Mouse (Mus musculus) Patski (cell line): ENCODE results near the gene Col6a6. TPM values are rescaled to one million over a fixed set of nuclear protein-coding genes. Genes with fewer than 3 reads are reported as not detected.

Source experiments
- ATAC-seq: fragments of 100-300 bp; one replicate; pipeline ENCODE4 v1.8.0; 2021
- CTCF ChIA-PET: fragments of 350-600 bp; sonication (Branson Sonifier 250); formaldehyde crosslinking; loops from one replicate; lab custom pipeline; 2022; ENCODE audit warnings: inconsistent platforms; lab: Charles Lee
- POLR2A ChIA-PET: fragments of 350-600 bp; sonication (Branson Sonifier 250); formaldehyde crosslinking; loops from one replicate; lab custom pipeline; 2022; ENCODE audit warnings: antibody characterized with exemption, inconsistent platforms; lab: Charles Lee
- DNase-seq: peaks from one replicate; pipeline ENCODE4 v3.0.0-alpha.2; 2011; ENCODE audit warnings: low read depth, low spot score
- H3K27me3 ChIP-seq: fragments of 371-371 bp; one replicate; pipeline ENCODE4 v1.5.1; 2021
- CTCF ChIP-seq: fragments of 100-300 bp; IDR thresholded peaks from one replicate; pipeline ENCODE4 v1.5.1; 2021
- in situ Hi-C: fragments of 300-500 bp; cut with MboI; formaldehyde crosslinking; loops from 3 replicates; pipeline ENCODE4 v1.11.1; 2018; ENCODE audit warnings: low pct_unique_long_range_greater_than_20kb, mixed read lengths
- polyA plus RNA-seq: library from polyadenylated mRNA; unstranded; gene quantifications from one replicate; pipeline ENCODE4 v1.2.3, GENCODE M21; 2021

The Col6a6 gene
- polyA plus RNA-seq, 1 experiment from 2014 or later = not detected

- ATAC-seq (no peak), DNase-seq (no peak)
- TF ChIP-seq CTCF = no peak
- H3K27me3 ChIP-seq = no peaks in the 10 kb centered on the region
- POLR2A ChIA-PET = no interaction called here
- in situ Hi-C loops = no loop called here
- CTCF ChIA-PET = no interaction called here
Measured at GRCm38 (mm10) chr9:105771380-105771779, 56.6 kb downstream of the Col6a6 start.

DNA sequence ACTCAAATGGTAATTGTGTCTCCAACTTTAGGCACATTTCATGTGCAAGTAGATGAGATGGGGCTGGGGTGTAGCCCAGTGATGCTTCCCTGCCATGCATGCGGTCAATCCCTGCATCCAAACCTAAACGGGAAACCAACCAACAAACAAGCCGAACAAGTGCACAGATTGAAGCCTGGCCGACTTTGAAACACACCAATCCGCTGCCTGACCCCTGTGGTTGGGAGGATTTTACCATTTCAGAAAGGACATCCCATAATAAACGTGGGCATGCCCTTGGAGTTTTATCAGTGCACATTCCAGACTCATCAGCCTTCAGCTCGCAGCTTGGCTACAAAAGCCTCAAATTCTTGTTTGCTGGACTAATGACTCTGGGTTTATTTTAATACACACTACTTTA, 57.3 kb downstream of the Col6a6 start:
- ATAC-seq (no peak), DNase-seq (no peak)
- POLR2A ChIA-PET = no interaction called here
- H3K27me3 ChIP-seq = no peaks in the 10 kb centered on the region
- no peak for TF ChIP-seq CTCF
- CTCF ChIA-PET = no interaction called here
- in situ Hi-C loops = no loop called here

- TF ChIP-seq CTCF = no peak
- CTCF ChIA-PET = no interaction called here
- ATAC-seq = no peak
- no peak for DNase-seq
- in situ Hi-C loops = no loop called here
- POLR2A ChIA-PET = no interaction called here
- H3K27me3 ChIP-seq = no peaks in the 10 kb centered on the region
Measured at GRCm38 (mm10) chr9:105765891-105766290, 62.1 kb downstream of the Col6a6 start.

GRCm38 (mm10) chr9:105764681-105765080, 63.3 kb downstream of the Col6a6 start:
- CTCF ChIA-PET = no interaction called here
- no peak for ATAC-seq
- no peak for TF ChIP-seq CTCF
- no peaks in the 10 kb centered on the region for H3K27me3 ChIP-seq
- POLR2A ChIA-PET = no interaction called here
- in situ Hi-C loops = no loop called here
- no peak for DNase-seq

GRCm38 (mm10) chr9:105764127-105764526, 63.8 kb downstream of the Col6a6 start:
- H3K27me3 ChIP-seq = no peaks in the 10 kb centered on the region
- DNase-seq (no peak), ATAC-seq (no peak)
- ChIA-PET POLR2A (no interaction called here), CTCF (no interaction called here)
- TF ChIP-seq CTCF = no peak
- in situ Hi-C loops = no loop called here

DNA sequence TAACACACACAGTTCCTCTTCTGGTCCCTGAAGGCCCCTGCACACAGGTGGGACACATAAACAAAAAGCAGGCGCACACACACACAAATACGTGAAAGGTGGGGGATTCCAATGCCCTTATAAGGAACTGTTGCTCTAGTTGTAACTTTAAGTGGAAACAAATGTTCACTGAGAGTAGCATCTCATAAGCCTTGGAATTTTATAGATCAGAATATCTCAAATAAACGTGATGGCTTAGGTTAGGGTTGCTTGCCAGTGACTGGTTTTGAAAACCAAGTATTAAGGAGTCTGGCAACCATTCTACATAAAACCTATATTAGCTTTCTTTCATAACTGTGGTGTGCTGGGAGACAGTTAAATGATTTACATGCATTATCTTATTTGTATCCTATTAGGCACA, 64.3 kb downstream of the Col6a6 start:
- POLR2A ChIA-PET = no interaction called here
- H3K27me3 ChIP-seq = no peaks in the 10 kb centered on the region
- TF ChIP-seq CTCF = no peak
- in situ Hi-C loops = no loop called here
- CTCF ChIA-PET = no interaction called here
- DNase-seq (no peak), ATAC-seq (no peak)

DNA sequence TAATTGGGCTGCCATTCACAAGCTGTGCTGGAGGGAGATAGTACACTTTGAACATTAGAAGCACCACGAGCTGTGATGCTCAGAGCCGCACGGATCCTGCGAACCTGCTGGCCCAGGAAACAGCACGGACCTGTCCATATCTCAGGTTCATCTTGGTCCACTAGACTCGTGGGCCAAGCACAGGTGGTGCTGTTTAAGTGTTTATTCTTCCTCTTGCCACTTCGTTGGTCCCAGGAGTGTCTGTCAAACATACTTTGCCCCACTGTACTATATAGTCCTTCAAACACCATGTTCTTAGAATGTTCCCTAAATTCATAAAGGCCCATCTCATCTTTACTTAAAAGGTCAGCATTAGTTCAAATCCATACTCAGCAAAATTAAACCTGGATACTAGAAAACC, 65.7 kb downstream of the Col6a6 start:
- ATAC-seq (no peak), DNase-seq (no peak)
- CTCF ChIA-PET = no interaction called here
- POLR2A ChIA-PET = no interaction called here
- in situ Hi-C loops = no loop called here
- H3K27me3 ChIP-seq = no peaks in the 10 kb centered on the region
- TF ChIP-seq CTCF = no peak

DNA sequence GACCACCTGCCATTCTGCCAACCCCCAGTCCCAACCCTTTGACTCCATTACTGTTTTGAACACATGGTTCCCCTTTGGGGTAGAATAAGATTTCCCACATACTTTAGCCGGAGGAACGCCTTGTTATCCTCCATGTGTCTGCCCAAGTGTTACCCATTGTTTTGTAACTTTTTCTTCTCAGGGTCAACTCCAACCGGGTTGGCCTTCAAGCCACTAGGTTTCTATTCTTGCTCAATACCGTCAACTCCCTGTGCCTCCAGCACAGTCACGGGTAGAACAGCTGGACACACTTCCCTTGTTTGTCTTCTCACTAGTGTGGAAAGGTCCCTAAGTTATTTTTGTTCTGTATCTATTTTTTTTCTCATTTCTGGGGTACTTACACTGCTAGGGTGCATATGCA, 69.1 kb downstream of the Col6a6 start:
- no peaks in the 10 kb centered on the region for H3K27me3 ChIP-seq
- DNase-seq = no peak
- in situ Hi-C loops = no loop called here
- no peak for TF ChIP-seq CTCF
- no peak for ATAC-seq
- CTCF ChIA-PET = no interaction called here
- POLR2A ChIA-PET = no interaction called here

GRCm38 (mm10) chr9:105758173-105758765, 69.7 kb downstream of the Col6a6 start:
- CTCF ChIA-PET = no interaction called here
- ATAC-seq (no peak), DNase-seq (no peak)
- POLR2A ChIA-PET = no interaction called here
- no peaks in the 10 kb centered on the region for H3K27me3 ChIP-seq
- in situ Hi-C loops = no loop called here
- no peak for TF ChIP-seq CTCF

DNA sequence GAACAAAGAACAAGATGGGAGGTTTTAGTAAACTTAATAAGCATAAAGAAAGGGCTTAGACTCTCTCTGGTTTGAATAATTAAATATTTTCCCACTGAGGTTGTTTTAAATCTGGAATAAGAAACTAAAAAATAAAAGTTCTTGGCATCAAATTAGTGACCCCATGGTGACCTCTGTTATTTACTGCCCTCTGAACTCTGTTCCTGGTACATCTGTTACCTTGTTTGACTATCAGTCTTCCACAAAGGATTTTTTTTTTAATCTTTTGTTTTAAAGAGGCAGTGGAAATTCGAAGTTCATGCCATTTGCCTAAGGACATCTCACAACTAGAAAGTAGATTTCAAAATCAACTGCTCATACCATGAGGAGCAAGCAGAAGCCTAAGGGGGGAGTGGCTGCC, 73.7 kb downstream of the Col6a6 start:
- ATAC-seq = no peak
- no peak for DNase-seq
- no peaks in the 10 kb centered on the region for H3K27me3 ChIP-seq
- in situ Hi-C loops = no loop called here
- ChIA-PET POLR2A (no interaction called here), CTCF (interaction anchor here (0.6 kb wide), 1 partner anchor 1074 kb away, joined by 3 read pairs; no protein-coding TSS in a partner anchor)
- no peak for TF ChIP-seq CTCF

GRCm38 (mm10) chr9:105745861-105746260, 82.1 kb downstream of the Col6a6 start:
- DNase-seq (no peak), ATAC-seq (no peak)
- in situ Hi-C loops = no loop called here
- CTCF ChIA-PET = no interaction called here
- POLR2A ChIA-PET = no interaction called here
- H3K27me3 ChIP-seq = no peaks in the 10 kb centered on the region
- no peak for TF ChIP-seq CTCF

DNA sequence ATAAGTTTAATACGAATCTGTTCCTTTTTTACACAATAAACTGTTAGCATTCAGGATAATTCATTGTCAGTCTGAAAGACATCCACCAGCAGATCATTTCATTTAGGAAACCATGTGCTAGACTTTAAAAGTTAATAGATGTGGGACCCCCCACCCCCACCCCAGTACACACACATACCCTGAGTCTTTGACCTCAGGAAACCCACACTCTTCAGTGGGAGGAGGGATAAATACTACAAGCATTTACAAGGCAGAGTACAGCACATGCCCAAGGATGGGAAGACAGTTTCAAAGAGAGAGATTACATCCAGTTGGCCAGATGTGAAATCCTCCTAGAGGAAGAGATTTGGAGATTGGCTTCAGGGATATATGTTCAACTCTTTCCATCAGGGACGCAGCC, 87.5 kb downstream of the Col6a6 start:
- ATAC-seq (no peak), DNase-seq (no peak)
- POLR2A ChIA-PET = no interaction called here
- TF ChIP-seq CTCF = no peak
- CTCF ChIA-PET = no interaction called here
- in situ Hi-C loops = no loop called here
- peaks cover 8% of the 10 kb centered on the region for H3K27me3 ChIP-seq
